Mouse (Mus musculus) layer of hippocampus, adult 9-11 months (tissue): ENCODE results near the gene Efcab2.
A peak's percentile ranks its signal among the peaks of the same experiment; 100 is the strongest.
"Not testable (repeated sequence)": the region's sequence is repeated elsewhere in the genome, so short reads cannot be mapped to it uniquely, and the experiment has no call there.

ENCODE experiments used
- DNase-seq: peaks from one replicate; pipeline ENCODE4 v3.0.0; 2022

Efcab2 gene

GRCm38 (mm10) chr1:178405445-178405911 is 407 bp upstream of the Efcab2 start:
- peak; percentile 87 for DNase-seq

- no peak for DNase-seq
Measured at GRCm38 (mm10) chr1:178406765-178407645, 1.1 kb downstream of the Efcab2 start.

GRCm38 (mm10) chr1:178407651-178408050 is 1.8 kb downstream of the Efcab2 start:
- DNase-seq, result no peak

- DNase-seq, result no peak
Measured at GRCm38 (mm10) chr1:178408901-178409361, 3.0 kb downstream of the Efcab2 start.

- DNase-seq, result not testable (repeated sequence)
Measured at GRCm38 (mm10) chr1:178413367-178413766, 7.5 kb downstream of the Efcab2 start.

- DNase-seq, result no peak
Measured at GRCm38 (mm10) chr1:178419608-178420007, 13.7 kb downstream of the Efcab2 start.

GRCm38 (mm10) chr1:178423662-178424061 is 17.8 kb downstream of the Efcab2 start:
- DNase-seq, result no peak

- DNase-seq, result no peak
Measured at GRCm38 (mm10) chr1:178431619-178432444, 25.9 kb downstream of the Efcab2 start.

GRCm38 (mm10) chr1:178433619-178434018 is 27.7 kb downstream of the Efcab2 start:
- DNase-seq, result no peak

- DNase-seq, result no peak
Measured at GRCm38 (mm10) chr1:178444407-178444806, 38.5 kb downstream of the Efcab2 start.

GRCm38 (mm10) chr1:178447036-178447435 is 41.2 kb downstream of the Efcab2 start:
- no peak for DNase-seq

- no peak for DNase-seq
Measured at GRCm38 (mm10) chr1:178448271-178448744, 42.4 kb downstream of the Efcab2 start.

- DNase-seq, result peak; percentile 68
Measured at GRCm38 (mm10) chr1:178449172-178449571, 43.3 kb downstream of the Efcab2 start.

- DNase-seq, result no peak
Measured at GRCm38 (mm10) chr1:178449933-178450332, 44.0 kb downstream of the Efcab2 start.

GRCm38 (mm10) chr1:178454125-178454524 is 48.2 kb downstream of the Efcab2 start:
- peak; percentile 46 for DNase-seq

GRCm38 (mm10) chr1:178455120-178455519 is 49.2 kb downstream of the Efcab2 start:
- no peak for DNase-seq

GRCm38 (mm10) chr1:178458029-178458428 is 52.1 kb downstream of the Efcab2 start:
- DNase-seq, result no peak

GRCm38 (mm10) chr1:178463712-178464111 is 57.8 kb downstream of the Efcab2 start:
- DNase-seq, result peak; percentile 79

- no peak for DNase-seq
Measured at GRCm38 (mm10) chr1:178464140-178464539, 58.3 kb downstream of the Efcab2 start.

- no peak for DNase-seq
Measured at GRCm38 (mm10) chr1:178467594-178467993, 61.7 kb downstream of the Efcab2 start.

- DNase-seq, result no peak
Measured at GRCm38 (mm10) chr1:178468280-178468679, 62.4 kb downstream of the Efcab2 start.

GRCm38 (mm10) chr1:178483854-178484253 is 78.0 kb downstream of the Efcab2 start:
- no peak for DNase-seq

- no peak for DNase-seq
Measured at GRCm38 (mm10) chr1:178485138-178485867, 79.4 kb downstream of the Efcab2 start.
